Mouse (Mus musculus) lung, postnatal 4 days (tissue): ENCODE measurements around the gene Entpd5.

Experiments used
- DNase-seq, 2 experiments: peaks; one replicate each; pipeline ENCODE4 v3.0.0; 2021

The Entpd5 gene

GRCm38 (mm10) chr12:84408819-84409507 is at the start of gene Entpd5, which contains the start of gene Bbof1:
Gene Entpd5 (minus strand): TSS chr12:84409029.
Gene Bbof1 (plus strand): TSS chr12:84409071.
- DNase-seq = peak; percentile 92

- DNase-seq = no peak
Measured at GRCm38 (mm10) chr12:84456911-84457310, 48.1 kb upstream of the Entpd5 start.

- DNase-seq = no peak
Measured at GRCm38 (mm10) chr12:84451801-84452200, 43.0 kb upstream of the Entpd5 start.

GRCm38 (mm10) chr12:84450718-84451646 is 42.2 kb upstream of the Entpd5 start, which contains the start of the genes Aldh6a1 and Lin52:
Gene Aldh6a1 (minus strand): TSS chr12:84451004.
Gene Lin52 (plus strand): TSS chr12:84451422.
- peak; percentile 96 to 97 for DNase-seq

- DNase-seq = no peak
Measured at GRCm38 (mm10) chr12:84450351-84450717, 41.5 kb upstream of the Entpd5 start.

GRCm38 (mm10) chr12:84449887-84450286 is 41.1 kb upstream of the Entpd5 start:
- no peak for DNase-seq

- no peak for DNase-seq
Measured at GRCm38 (mm10) chr12:84448181-84448580, 39.4 kb upstream of the Entpd5 start.

GRCm38 (mm10) chr12:84447386-84447785 is 38.6 kb upstream of the Entpd5 start:
- DNase-seq = no peak

GRCm38 (mm10) chr12:84442526-84442925 is 33.7 kb upstream of the Entpd5 start:
- no peak for DNase-seq

- no peak for DNase-seq
Measured at GRCm38 (mm10) chr12:84438697-84439096, 29.9 kb upstream of the Entpd5 start.

GRCm38 (mm10) chr12:84429825-84430224 is 21.0 kb upstream of the Entpd5 start:
- no peak for DNase-seq

GRCm38 (mm10) chr12:84423990-84424389 is 15.2 kb upstream of the Entpd5 start:
- DNase-seq = no peak

GRCm38 (mm10) chr12:84417605-84417922 is 8.7 kb upstream of the Entpd5 start:
- no peak for DNase-seq

- peak; percentile 88 to 92 for DNase-seq
Measured at GRCm38 (mm10) chr12:84416834-84417604, 8.2 kb upstream of the Entpd5 start, which contains the start of gene Rnf113a2. Gene Rnf113a2 (plus strand): TSS chr12:84417196.

GRCm38 (mm10) chr12:84407874-84408818 is 683 bp downstream of the Entpd5 start:
- DNase-seq = peak in 1 of 2 experiments; percentile 25

- no peak for DNase-seq
Measured at GRCm38 (mm10) chr12:84407259-84407658, 1.6 kb downstream of the Entpd5 start.

GRCm38 (mm10) chr12:84404541-84404940 is 4.3 kb downstream of the Entpd5 start:
- no peak for DNase-seq

GRCm38 (mm10) chr12:84402923-84403322 is 5.9 kb downstream of the Entpd5 start:
- no peak for DNase-seq

GRCm38 (mm10) chr12:84400653-84401052 is 8.2 kb downstream of the Entpd5 start:
- no peak for DNase-seq

- no peak for DNase-seq
Measured at GRCm38 (mm10) chr12:84400068-84400467, 8.8 kb downstream of the Entpd5 start.

GRCm38 (mm10) chr12:84399663-84400062 is 9.2 kb downstream of the Entpd5 start:
- DNase-seq = no peak

GRCm38 (mm10) chr12:84399135-84399534 is 9.7 kb downstream of the Entpd5 start:
- DNase-seq = no peak
